Mouse (Mus musculus) limb, embryonic 15.5 days (tissue): ENCODE measurements at regions not wholly inside any gene's neighbourhood (a gene's known extent, or its start where the extent isn't known, plus 50 kb on each side); places are given as distances from the start of the nearest gene placed in this dataset.

Experiments used
- ATAC-seq: fragments of 200-750 bp; cut with Nextera tagmentation; 2 replicates; pipeline ENCODE4 v1.8.0; 2017; ENCODE audit warnings: low read depth, moderate TSS enrichment; ENCODE audit not compliant: insufficient number of reproducible peaks, low FRiP score, low TSS enrichment
- H3K27ac ChIP-seq: fragments of 300-500 bp; sonication (generic); 2 replicates; pipeline ENCODE4 v1.5.1; 2015; ENCODE audit warnings: moderate library complexity, mild to moderate bottlenecking, inconsistent platforms
- H3K27me3 ChIP-seq: fragments of 300-500 bp; sonication (generic); 2 replicates; pipeline ENCODE4 v1.6.1; 2015; ENCODE audit warnings: inconsistent platforms
- H3K36me3 ChIP-seq: fragments of 300-500 bp; sonication (generic); 2 replicates; pipeline ENCODE4 v1.6.1; 2015; ENCODE audit warnings: inconsistent platforms
- H3K4me1 ChIP-seq: fragments of 300-500 bp; sonication (generic); 2 replicates; pipeline ENCODE4 v1.6.1; 2015; ENCODE audit warnings: inconsistent platforms
- H3K4me2 ChIP-seq: fragments of 300-500 bp; sonication (generic); 2 replicates; pipeline ENCODE4 v1.6.1; 2015; ENCODE audit warnings: mild to moderate bottlenecking, inconsistent platforms
- H3K4me3 ChIP-seq: fragments of 300-500 bp; sonication (generic); 2 replicates; pipeline ENCODE4 v1.5.1; 2015; ENCODE audit warnings: mild to moderate bottlenecking, inconsistent platforms
- H3K9ac ChIP-seq: fragments of 300-500 bp; sonication (generic); 2 replicates; pipeline ENCODE4 v1.6.1; 2015; ENCODE audit warnings: inconsistent platforms
- H3K9me3 ChIP-seq: fragments of 300-500 bp; sonication (generic); 2 replicates; pipeline ENCODE4 v1.6.1; 2016; ENCODE audit warnings: inconsistent platforms
- WGBS: fragments of 180-500 bp; shearing (Covaris S2); methylation state at CpG from one replicate; pipeline ENCODE4 v1.1.7; 2015; 5-methylcytosine and 5-hydroxymethylcytosine counted together

GRCm38 (mm10) chr4:81764026-81764867 lies 321.6 kb upstream of the Mpdz start:
- ATAC-seq, result peak; percentile 77; the same call in 1 of the 2 replicates
- Histone ChIP-seq H3K9ac (no peak overlapping the region), H3K4me2 (0 out of 2 replicates have a peak overlapping the region, but pooled peaks have one; percentile 3)

GRCm38 (mm10) chr4:81763311-81764025 lies 320.9 kb upstream of the Mpdz start:
- H3K9me3 ChIP-seq, result no peaks in the 10 kb centered on the region
- H3K4me2 ChIP-seq, result 0 out of 2 replicates have a peak overlapping the region, but pooled peaks have one; percentile 3
- H3K4me1 ChIP-seq, result peaks cover 26% of the 10 kb centered on the region
- H3K9ac ChIP-seq, result no peak overlapping the region
- 16% methylated on average over 10 of the region's 10 CpGs for WGBS
- H3K4me3 ChIP-seq, result no peak overlapping the region
- peak overlapping the region; percentile 89 for H3K27ac ChIP-seq
- ATAC-seq, result no peak; the same call in 1 of the 2 replicates
- no peaks in the 10 kb centered on the region for H3K36me3 ChIP-seq
- H3K27me3 ChIP-seq, result no peaks in the 10 kb centered on the region

More at GRCm38 (mm10) chr4:81764026-81764867, 321.6 kb upstream of the Mpdz start:
- Histone ChIP-seq H3K27ac (peak overlapping the region; percentile 89), H3K4me3 (no peak overlapping the region), H3K4me1 (peaks cover 26% of the 10 kb centered on the region), H3K9me3 (no peaks in the 10 kb centered on the region), H3K36me3 (no peaks in the 10 kb centered on the region), H3K27me3 (no peaks in the 10 kb centered on the region)
- WGBS, result 19% methylated on average over 11 of the region's 11 CpGs

- Histone ChIP-seq H3K27me3 (no peaks in the 10 kb centered on the region), H3K4me3 (no peak overlapping the region), H3K36me3 (no peaks in the 10 kb centered on the region), H3K4me1 (peaks cover 26% of the 10 kb centered on the region), H3K9me3 (no peaks in the 10 kb centered on the region), H3K27ac (peak overlapping the region; percentile 89), H3K4me2 (no peak overlapping the region), H3K9ac (no peak overlapping the region)
- no peak for ATAC-seq
- 21% methylated on average over 11 of the region's 11 CpGs for WGBS
Measured at GRCm38 (mm10) chr4:81762592-81763229, 320.1 kb upstream of the Mpdz start.

GRCm38 (mm10) chr4:81757905-81758304 lies 315.3 kb upstream of the Mpdz start:
- Histone ChIP-seq H3K4me1 (peaks cover 6% of the 10 kb centered on the region), H3K4me2 (no peak overlapping the region), H3K27ac (no peak overlapping the region), H3K4me3 (no peak overlapping the region), H3K9me3 (no peaks in the 10 kb centered on the region), H3K36me3 (no peaks in the 10 kb centered on the region), H3K27me3 (no peaks in the 10 kb centered on the region), H3K9ac (no peak overlapping the region)
- no peak for ATAC-seq
- WGBS, result 19% methylated on average over 1 of the region's 1 CpGs

- H3K27me3 ChIP-seq, result no peaks in the 10 kb centered on the region
- no peak overlapping the region for H3K4me3 ChIP-seq
- ATAC-seq, result no peak
- H3K4me2 ChIP-seq, result no peak overlapping the region
- peak overlapping the region; percentile 71 for H3K27ac ChIP-seq
- no peaks in the 10 kb centered on the region for H3K36me3 ChIP-seq
- no peaks in the 10 kb centered on the region for H3K9me3 ChIP-seq
- no peak overlapping the region for H3K9ac ChIP-seq
- WGBS, result 30% methylated on average over 18 of the region's 18 CpGs
- H3K4me1 ChIP-seq, result peaks cover 15% of the 10 kb centered on the region
Measured at GRCm38 (mm10) chr4:81744629-81745509, 302.3 kb upstream of the Mpdz start.

- H3K4me2 ChIP-seq, result no peak overlapping the region
- WGBS, result 52% methylated on average over 8 of the region's 8 CpGs
- H3K27ac ChIP-seq, result peak overlapping the region; percentile 57; the same call in 1 of the 2 replicates
Measured at GRCm38 (mm10) chr4:81743978-81744628, 301.5 kb upstream of the Mpdz start.

GRCm38 (mm10) chr4:81742536-81743459 lies 300.2 kb upstream of the Mpdz start:
- Histone ChIP-seq H3K9me3 (no peaks in the 10 kb centered on the region), H3K27ac (no peak overlapping the region), H3K4me3 (no peak overlapping the region), H3K4me2 (no peak overlapping the region), H3K9ac (no peak overlapping the region), H3K27me3 (no peaks in the 10 kb centered on the region), H3K36me3 (no peaks in the 10 kb centered on the region), H3K4me1 (peaks cover 15% of the 10 kb centered on the region)
- 58% methylated on average over 4 of the region's 4 CpGs for WGBS
- ATAC-seq, result no peak

More at GRCm38 (mm10) chr4:81743978-81744628, 301.5 kb upstream of the Mpdz start:
- H3K27me3 ChIP-seq, result no peaks in the 10 kb centered on the region
- peaks cover 15% of the 10 kb centered on the region for H3K4me1 ChIP-seq
- H3K9ac ChIP-seq, result no peak overlapping the region
- H3K4me3 ChIP-seq, result no peak overlapping the region
- H3K36me3 ChIP-seq, result no peaks in the 10 kb centered on the region
- ATAC-seq, result no peak
- no peaks in the 10 kb centered on the region for H3K9me3 ChIP-seq

GRCm38 (mm10) chr4:81734391-81734790 lies 291.8 kb upstream of the Mpdz start:
- Histone ChIP-seq H3K4me2 (no peak overlapping the region), H3K27ac (no peak overlapping the region), H3K9ac (no peak overlapping the region), H3K36me3 (no peaks in the 10 kb centered on the region), H3K9me3 (no peaks in the 10 kb centered on the region), H3K4me1 (no peaks in the 10 kb centered on the region), H3K4me3 (no peak overlapping the region), H3K27me3 (no peaks in the 10 kb centered on the region)
- 91% methylated on average over 2 of the region's 2 CpGs for WGBS
- no peak for ATAC-seq

- H3K9me3 ChIP-seq, result no peaks in the 10 kb centered on the region
- H3K36me3 ChIP-seq, result no peaks in the 10 kb centered on the region
- 82% methylated on average over 2 of the region's 2 CpGs for WGBS
- H3K4me1 ChIP-seq, result peaks cover 9% of the 10 kb centered on the region; the same call in 1 of the 2 replicates
- H3K9ac ChIP-seq, result no peak overlapping the region
- H3K27me3 ChIP-seq, result no peaks in the 10 kb centered on the region
- H3K4me2 ChIP-seq, result no peak overlapping the region
- no peak for ATAC-seq
- no peak overlapping the region for H3K4me3 ChIP-seq
- no peak overlapping the region for H3K27ac ChIP-seq
Measured at GRCm38 (mm10) chr4:81730386-81730785, 287.8 kb upstream of the Mpdz start.

GRCm38 (mm10) chr4:81728961-81729360 lies 286.3 kb upstream of the Mpdz start:
- 80% methylated on average over 3 of the region's 3 CpGs for WGBS
- no peak for ATAC-seq
- H3K27me3 ChIP-seq, result no peaks in the 10 kb centered on the region

More at GRCm38 (mm10) chr4:81728961-81729360, 286.3 kb upstream of the Mpdz start:
- Histone ChIP-seq H3K36me3 (no peaks in the 10 kb centered on the region), H3K9ac (no peak overlapping the region), H3K4me3 (no peak overlapping the region), H3K9me3 (no peaks in the 10 kb centered on the region), H3K4me2 (no peak overlapping the region), H3K4me1 (peaks cover 9% of the 10 kb centered on the region; the same call in 1 of the 2 replicates), H3K27ac (no peak overlapping the region)
